Mouse (Mus musculus) olfactory bulb, adult 2 months (tissue): ENCODE data around the gene Cfap126. TPM values are rescaled to one million over a fixed set of nuclear protein-coding genes. Genes with fewer than 3 reads are reported as not detected.

ENCODE experiments used
- H3K27ac ChIP-seq: fragments of 200-500 bp; 2 replicates; pipeline ENCODE4 v1.5.1; 2012; ENCODE audit warnings: low read depth, low read length; ENCODE audit not compliant: insufficient read depth
- H3K4me1 ChIP-seq: fragments of 200-500 bp; 2 replicates; pipeline ENCODE4 v1.6.1; 2012; ENCODE audit warnings: low read length; ENCODE audit not compliant: control insufficient read depth, insufficient read depth
- H3K4me3 ChIP-seq: fragments of 200-500 bp; 2 replicates; pipeline ENCODE4 v1.5.1; 2012; ENCODE audit warnings: mild to moderate bottlenecking, low read depth, low read length, moderate library complexity; ENCODE audit not compliant: insufficient read depth
- CTCF ChIP-seq: fragments of 200-500 bp; IDR thresholded peaks from 2 replicates; pipeline ENCODE4 v1.5.1; 2012; ENCODE audit warnings: low read depth, mild to moderate bottlenecking, low read length, moderate library complexity; ENCODE audit not compliant: insufficient read depth
- POLR2A ChIP-seq: fragments of 200-500 bp; IDR thresholded peaks from 2 replicates; pipeline ENCODE4 v1.6.1; 2012; ENCODE audit warnings: mild to moderate bottlenecking, low read depth, low read length, moderate library complexity; ENCODE audit not compliant: insufficient read depth
- WGBS: fragments of 180-500 bp; shearing (Covaris S2); methylation state at CpG from one replicate; pipeline ENCODE4 v1.1.7; 2018; 5-methylcytosine and 5-hydroxymethylcytosine counted together
- polyA plus RNA-seq: library from polyadenylated mRNA; stranded (reverse); fragments of >200 nt; gene quantifications from 2 replicates; pipeline ENCODE4 v1.2.4, GENCODE M21; 2012; ENCODE audit warnings: low replicate concordance; ENCODE audit not compliant: missing spikeins, insufficient read depth, insufficient read length

Cfap126 gene
- polyA plus RNA-seq, 1 experiment, result not detected

GRCm38 (mm10) chr1:171150838-171151391, 37.2 kb downstream of the Cfap126 start:
- 4% methylated on average over 18 of the region's 18 CpGs for WGBS
- TF ChIP-seq POLR2A (no peak), CTCF (no peak)

GRCm38 (mm10) chr1:171151966-171152365, 38.2 kb downstream of the Cfap126 start:
- 83% methylated on average over 4 of the region's 4 CpGs for WGBS
- H3K27ac ChIP-seq, result no peak overlapping the region
- H3K4me3 ChIP-seq, result no peak overlapping the region
- peaks cover 10% of the 10 kb centered on the region for H3K4me1 ChIP-seq
- no peak for TF ChIP-seq CTCF
- no peak for TF ChIP-seq POLR2A

More at GRCm38 (mm10) chr1:171150838-171151391, 37.2 kb downstream of the Cfap126 start:
- Histone ChIP-seq H3K4me1 (peaks cover 8% of the 10 kb centered on the region), H3K4me3 (peak overlapping the region; percentile 98), H3K27ac (peak overlapping the region; percentile 94)

DNA sequence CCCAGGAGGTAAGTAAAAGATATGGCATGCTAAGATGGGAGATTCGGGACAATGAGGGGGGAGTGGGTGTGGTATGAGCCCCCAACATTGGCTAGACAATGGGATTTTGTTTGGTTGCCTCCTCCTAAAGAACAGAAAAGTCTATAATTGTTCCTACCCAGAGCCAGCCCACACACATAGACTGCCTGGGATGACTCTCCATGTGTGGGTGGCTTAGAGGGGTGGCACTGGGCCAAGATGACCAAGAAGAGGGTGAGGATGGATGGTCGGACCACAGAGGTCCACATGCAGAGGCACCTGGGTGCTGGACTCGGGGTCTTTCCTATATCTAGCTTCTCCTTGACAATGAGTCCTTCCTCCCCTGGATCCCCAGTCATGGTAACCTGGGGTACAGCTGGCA, 42.9 kb downstream of the Cfap126 start:
- no peak overlapping the region for H3K4me3 ChIP-seq
- peaks cover 8% of the 10 kb centered on the region; the same call in 1 of the 2 replicates for H3K4me1 ChIP-seq
- H3K27ac ChIP-seq, result no peak overlapping the region
- TF ChIP-seq CTCF, result no peak
- no peak for TF ChIP-seq POLR2A
- 55% methylated on average over 3 of the region's 3 CpGs for WGBS

- no peak for TF ChIP-seq CTCF
- TF ChIP-seq POLR2A, result no peak
- peaks cover 8% of the 10 kb centered on the region; the same call in 1 of the 2 replicates for H3K4me1 ChIP-seq
- H3K27ac ChIP-seq, result no peak overlapping the region
- no peak overlapping the region for H3K4me3 ChIP-seq
Observed at GRCm38 (mm10) chr1:171157965-171158364, 44.2 kb downstream of the Cfap126 start.

DNA sequence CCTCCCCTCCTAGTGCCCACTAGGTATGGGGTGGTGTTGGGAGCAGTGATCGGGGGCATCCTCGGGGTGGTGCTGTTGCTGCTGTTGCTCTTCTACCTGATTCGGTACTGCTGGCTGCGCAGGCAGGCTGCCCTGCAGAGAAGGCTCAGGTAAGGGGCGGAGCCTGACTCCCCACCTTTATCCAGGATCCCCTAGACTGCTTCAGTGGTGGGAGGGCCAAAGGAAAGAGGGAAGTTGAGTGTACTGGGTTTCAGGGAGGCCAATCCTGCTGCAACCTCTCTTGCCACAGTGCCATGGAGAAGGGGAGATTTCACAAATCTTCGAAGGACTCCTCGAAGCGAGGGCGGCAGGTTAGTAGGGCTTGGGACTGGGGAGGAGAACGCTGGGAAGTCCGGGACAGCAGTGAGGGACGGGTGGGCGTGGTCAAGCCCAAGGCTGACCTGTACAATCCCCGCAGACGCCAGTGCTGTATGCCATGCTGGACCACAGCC, 45.8 kb downstream of the Cfap126 start:
- peaks cover 8% of the 10 kb centered on the region; the same call in 1 of the 2 replicates for H3K4me1 ChIP-seq
- H3K27ac ChIP-seq, result no peak overlapping the region
- WGBS, result 16% methylated on average over 15 of the region's 15 CpGs
- no peak for TF ChIP-seq POLR2A
- no peak for TF ChIP-seq CTCF
- H3K4me3 ChIP-seq, result no peak overlapping the region

GRCm38 (mm10) chr1:171162526-171162925, 48.8 kb downstream of the Cfap126 start:
- WGBS, result 86% methylated on average over 3 of the region's 3 CpGs
- no peak overlapping the region for H3K27ac ChIP-seq
- peaks cover 6% of the 10 kb centered on the region; the same call in 1 of the 2 replicates for H3K4me1 ChIP-seq
- H3K4me3 ChIP-seq, result no peak overlapping the region
- TF ChIP-seq CTCF, result no peak
- no peak for TF ChIP-seq POLR2A

GRCm38 (mm10) chr1:171164258-171164657, 50.5 kb downstream of the Cfap126 start:
- TF ChIP-seq POLR2A (no peak), CTCF (no peak)
- H3K27ac ChIP-seq, result no peak overlapping the region
- WGBS, result 35% methylated on average over 3 of the region's 3 CpGs
- H3K4me3 ChIP-seq, result no peak overlapping the region
- H3K4me1 ChIP-seq, result peaks cover 6% of the 10 kb centered on the region; the same call in 1 of the 2 replicates

- whole genome bisulfite sequencing, result 81% methylated on average over 5 of the region's 5 CpGs
Observed at GRCm38 (mm10) chr1:171165629-171166345, 52.1 kb downstream of the Cfap126 start.

GRCm38 (mm10) chr1:171168906-171169305, 55.2 kb downstream of the Cfap126 start:
- TF ChIP-seq POLR2A, result no peak
- no peak for TF ChIP-seq CTCF
- H3K4me3 ChIP-seq, result no peak overlapping the region
- peaks cover 17% of the 10 kb centered on the region for H3K4me1 ChIP-seq
- H3K27ac ChIP-seq, result no peak overlapping the region
- 89% methylated on average over 12 of the region's 12 CpGs for WGBS

More at GRCm38 (mm10) chr1:171165629-171166345, 52.1 kb downstream of the Cfap126 start:
- Histone ChIP-seq H3K4me3 (no peak overlapping the region), H3K27ac (no peak overlapping the region), H3K4me1 (peaks cover 1% of the 10 kb centered on the region)
- TF ChIP-seq POLR2A, result no peak
- no peak for TF ChIP-seq CTCF
